9 mouse cellular contexts compared by ENCODE assay signal in the genomic region with DNA sequence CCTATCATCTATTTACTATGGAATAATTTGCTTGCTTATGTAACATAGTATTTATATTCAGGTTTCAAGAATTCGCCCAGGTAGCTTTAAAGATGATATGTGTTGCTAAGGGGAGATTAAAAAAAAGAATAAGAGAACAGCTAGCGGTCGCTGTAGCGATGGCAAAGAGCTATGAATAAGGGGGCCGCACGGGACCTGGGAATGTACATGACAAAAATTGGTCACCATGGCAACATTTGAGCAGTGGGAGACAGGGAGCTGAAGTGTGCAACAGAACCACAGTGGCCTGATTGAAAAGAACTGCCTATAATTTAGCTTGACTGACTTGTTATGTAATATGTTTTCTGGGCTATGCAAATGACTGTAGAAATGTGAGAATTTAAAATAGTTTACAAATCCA. TPM values are rescaled to one million over a fixed set of nuclear protein-coding genes. Genes with fewer than 3 reads are reported as not detected.
DNase-seq lines count a peak whose midpoint lies in the region; ATAC-seq lines count a peak whose summit lies in the region.
"Had no signal": no experiment of that assay in that cellular context is flagged by ENCODE, and none has a peak within 500 bp of the region (broad histone marks: within the 10 kb centered on the region; RNA-seq: fewer than 3 reads in every experiment).

No protein-coding gene starts in this region.

- H3K36me3 ChIP-seq in hindbrain, embryonic 13.5 days, result no peaks in the 10 kb centered on the region
- H3K36me3 ChIP-seq in heart, embryonic 10.5 days, result no peaks in the 10 kb centered on the region

- no peak overlapping the region for H3K9ac ChIP-seq in hindbrain, embryonic 13.5 days

- no peak overlapping the region; the same call in 1 of the 2 replicates for H3K27ac ChIP-seq in hindbrain, embryonic 13.5 days
- no peak overlapping the region for H3K27ac ChIP-seq in heart, embryonic 10.5 days
- H3K27ac ChIP-seq: macrophage had no signal

- DNase-seq in embryo, embryonic 10 days (ENCODE audit: low spot score), result peak; percentile 64
- no peak for DNase-seq in embryo, embryonic 9.5 days (ENCODE audit: extremely low spot score)
- DNase-seq in left cerebral cortex, postnatal 36 days (ENCODE audit: low spot score in 2 of 2), result peak; percentile 44 to 63
- peak; percentile 82 to 89 for DNase-seq in right cerebral cortex, postnatal 10 days (ENCODE audit: low spot score in 2 of 2)
- DNase-seq in c-Kit-positive CD71-positive TER-119-positive erythroid progenitor cells, embryonic 14.5 days (ENCODE audit: low spot score), result no peak
- DNase-seq in heart, embryonic 10.5 days (ENCODE audit: low spot score), result no peak
- no peak for DNase-seq in urinary bladder, postnatal 14 days (ENCODE audit: low spot score)

- H3K9me3 ChIP-seq in hindbrain, embryonic 13.5 days, result no peaks in the 10 kb centered on the region
- H3K9me3 ChIP-seq in heart, embryonic 10.5 days, result no peaks in the 10 kb centered on the region

- intact Hi-C loops in left cerebral cortex, postnatal 36 days (cut with DNase I), result no loop called here

- peak; percentile 91 for ATAC-seq in hindbrain, embryonic 13.5 days (ENCODE audit: low FRiP score)

- 12% methylated on average over 6 of the region's 6 CpGs for WGBS in hindbrain, embryonic 13.5 days
- WGBS in heart, embryonic 10.5 days, result 78% methylated on average over 6 of the region's 6 CpGs

- H3K4me1 ChIP-seq in hindbrain, embryonic 13.5 days (replicated peaks), result peaks cover 28% of the 10 kb centered on the region
- H3K4me1 ChIP-seq in heart, embryonic 10.5 days, result no peaks in the 10 kb centered on the region

- no peak overlapping the region for H3K4me2 ChIP-seq in hindbrain, embryonic 13.5 days

- no peaks in the 10 kb centered on the region for H3K27me3 ChIP-seq in hindbrain, embryonic 13.5 days
- no peaks in the 10 kb centered on the region for H3K27me3 ChIP-seq in heart, embryonic 10.5 days (ENCODE audit: insufficient read depth, poor library complexity, severe bottlenecking)

- H3K4me3 ChIP-seq in hindbrain, embryonic 13.5 days, result no peak overlapping the region
- H3K4me3 ChIP-seq in heart, embryonic 10.5 days, result no peak overlapping the region

RNA-seq across cellular contexts. Expression of gene Epha4, which starts 30.8 kb away (rescaled TPM):
- polyA plus RNA-seq in hindbrain, embryonic 13.5 days (2015; fragmentation: Nextera tagmentation; extraction: Ambion mirVana), result 37.3 and 39.1 TPM in 2 replicates
- 100 to 1,000 TPM; 173 to 182 TPM for total RNA-seq in left cerebral cortex, postnatal 36 days (2021)
- 6.1 and 11.5 TPM in 2 replicates for polyA plus RNA-seq in heart, embryonic 10.5 days (2016; fragmentation: Nextera tagmentation; extraction: Ambion mirVana)
- polyA plus RNA-seq: macrophage had no signal

Comparison
In these comparisons a context has a peak if more than half of its experiments do, and no peak if none do; other contexts are left out.
1. DNase-seq: peak in embryo, embryonic 10 days (single experiment), left cerebral cortex, postnatal 36 days (2 of 2) and right cerebral cortex, postnatal 10 days (2 of 2); none in embryo, embryonic 9.5 days (single experiment), c-Kit-positive CD71-positive TER-119-positive erythroid progenitor cells, embryonic 14.5 days (single experiment), heart, embryonic 10.5 days (single experiment) and urinary bladder, postnatal 14 days (single experiment).